Mouse (Mus musculus): ENCODE results near the gene Bicra. TPM values are rescaled to one million over a fixed set of nuclear protein-coding genes. Genes with fewer than 3 reads are reported as not detected.

The Bicra gene
- polyA plus RNA-seq, 1 experiment from 2014 or later = 8.9 TPM

DNA sequence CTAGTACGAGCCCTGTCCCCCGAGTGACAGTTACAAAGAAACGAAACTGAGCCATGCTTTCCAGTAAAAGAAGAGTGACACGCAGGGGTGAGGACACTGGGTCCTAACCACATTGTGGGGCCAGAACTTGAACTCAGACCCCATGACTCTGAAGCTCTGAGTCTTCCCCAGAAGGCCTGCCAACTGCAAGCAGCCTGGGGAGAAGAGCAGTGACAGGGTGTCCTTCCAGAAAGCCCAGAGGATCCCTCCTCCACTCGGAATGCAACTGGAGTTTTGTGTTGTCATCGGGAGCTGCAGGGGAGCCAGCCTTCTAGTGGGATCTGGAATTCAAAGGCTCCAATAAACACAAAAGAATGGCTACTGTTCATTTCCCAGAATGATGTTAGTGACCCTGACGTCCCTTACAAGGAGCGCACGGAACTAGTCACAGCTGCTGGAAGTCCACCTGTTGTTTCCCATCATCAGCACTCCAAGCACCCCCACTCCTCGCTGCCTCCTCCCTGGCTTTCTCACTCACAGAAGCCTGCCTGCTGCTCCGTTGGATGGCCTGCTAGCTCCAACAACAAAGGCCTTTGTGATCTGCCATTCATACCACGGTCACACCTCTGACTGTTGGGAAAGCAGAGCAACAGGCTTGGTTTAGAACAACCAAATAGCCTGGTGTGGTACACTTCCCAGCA is 43.4 kb downstream of the Bicra start:
- 66% methylated on average over 12 of the region's 12 CpGs for WGBS
- Histone ChIP-seq H3K9me3 (no peaks in the 10 kb centered on the region; the same call in 1 of the 2 replicates), H3K27ac (replicated peaks) (peak overlapping the region; percentile 37), H3K27me3 (replicated peaks; ENCODE audit: low read depth, poor library complexity, severe bottlenecking) (no peaks in the 10 kb centered on the region), H3K36me3 (replicated peaks) (peaks cover 46% of the 10 kb centered on the region), H3K4me3 (no peak overlapping the region), H3K4me1 (peaks cover 12% of the 10 kb centered on the region)
- DNase-seq (ENCODE audit: low spot score) = no peak

DNA sequence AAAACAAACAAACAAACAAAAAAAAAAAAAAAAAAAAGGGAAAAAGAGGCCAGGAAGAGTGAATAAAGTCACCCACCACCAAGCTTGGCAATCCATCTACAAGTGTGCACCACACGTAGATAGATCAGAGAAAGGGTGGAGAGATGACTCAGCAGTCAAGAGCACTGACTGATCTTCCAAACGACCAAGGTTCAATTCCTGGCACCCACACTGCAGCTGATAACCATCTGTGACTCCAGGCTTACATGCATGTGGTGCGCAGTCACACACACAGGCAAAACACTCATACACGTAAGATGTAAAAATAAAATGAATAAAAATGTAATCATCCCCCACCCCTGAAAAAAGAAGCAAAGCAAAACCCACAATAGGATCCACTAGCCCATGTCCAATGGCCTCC is 44.7 kb downstream of the Bicra start:
- DNase-seq (ENCODE audit: low spot score) = no peak
- H3K9me3 ChIP-seq = peaks cover 2% of the 10 kb centered on the region; the same call in 1 of the 2 replicates
- peaks cover 54% of the 10 kb centered on the region for H3K36me3 ChIP-seq (replicated peaks)
- peaks cover 12% of the 10 kb centered on the region for H3K4me1 ChIP-seq
- no peak overlapping the region for H3K4me3 ChIP-seq
- H3K27ac ChIP-seq (replicated peaks) = no peak overlapping the region
- H3K27me3 ChIP-seq (replicated peaks; ENCODE audit: low read depth, poor library complexity, severe bottlenecking) = no peaks in the 10 kb centered on the region
- 89% methylated on average over 4 of the region's 4 CpGs for WGBS

GRCm38 (mm10) chr7:16002171-16002570 is 45.5 kb downstream of the Bicra start:
- H3K36me3 ChIP-seq (replicated peaks) = peaks cover 63% of the 10 kb centered on the region
- 94% methylated on average over 5 of the region's 5 CpGs for WGBS

GRCm38 (mm10) chr7:16001691-16002090 is 46.0 kb downstream of the Bicra start:
- WGBS = 97% methylated on average over 1 of the region's 1 CpGs
- Histone ChIP-seq H3K27ac (replicated peaks) (no peak overlapping the region), H3K4me3 (no peak overlapping the region), H3K9me3 (peaks cover 2% of the 10 kb centered on the region; the same call in 1 of the 2 replicates), H3K36me3 (replicated peaks) (peaks cover 67% of the 10 kb centered on the region), H3K4me1 (peaks cover 12% of the 10 kb centered on the region), H3K27me3 (replicated peaks; ENCODE audit: low read depth, poor library complexity, severe bottlenecking) (no peaks in the 10 kb centered on the region)
- no peak for DNase-seq (ENCODE audit: low spot score)

More at GRCm38 (mm10) chr7:16002171-16002570, 45.5 kb downstream of the Bicra start:
- Histone ChIP-seq H3K27ac (replicated peaks) (no peak overlapping the region), H3K4me1 (peaks cover 12% of the 10 kb centered on the region), H3K9me3 (peaks cover 2% of the 10 kb centered on the region; the same call in 1 of the 2 replicates), H3K27me3 (replicated peaks; ENCODE audit: low read depth, poor library complexity, severe bottlenecking) (no peaks in the 10 kb centered on the region), H3K4me3 (no peak overlapping the region)
- no peak for DNase-seq (ENCODE audit: low spot score)

- WGBS = 93% methylated on average over 4 of the region's 4 CpGs
- Histone ChIP-seq H3K27ac (replicated peaks) (no peak overlapping the region), H3K4me1 (no peaks in the 10 kb centered on the region), H3K4me3 (no peak overlapping the region), H3K36me3 (replicated peaks) (peaks cover 94% of the 10 kb centered on the region), H3K9me3 (no peaks in the 10 kb centered on the region), H3K27me3 (replicated peaks; ENCODE audit: low read depth, poor library complexity, severe bottlenecking) (no peaks in the 10 kb centered on the region)
- DNase-seq (ENCODE audit: low spot score) = no peak
Measured at GRCm38 (mm10) chr7:15993789-15994188, 53.9 kb downstream of the Bicra start.

- Histone ChIP-seq H3K36me3 (replicated peaks) (peaks cover 98% of the 10 kb centered on the region), H3K4me3 (no peak overlapping the region), H3K27me3 (replicated peaks; ENCODE audit: low read depth, poor library complexity, severe bottlenecking) (no peaks in the 10 kb centered on the region), H3K27ac (replicated peaks) (no peak overlapping the region), H3K9me3 (no peaks in the 10 kb centered on the region), H3K4me1 (no peaks in the 10 kb centered on the region)
- no peak for DNase-seq (ENCODE audit: low spot score)
- 83% methylated on average over 3 of the region's 3 CpGs for WGBS
Measured at GRCm38 (mm10) chr7:15993152-15993551, 54.6 kb downstream of the Bicra start.

GRCm38 (mm10) chr7:15991764-15992163 is 56.0 kb downstream of the Bicra start:
- no peak overlapping the region for H3K27ac ChIP-seq (replicated peaks)
- no peak overlapping the region for H3K4me3 ChIP-seq
- no peaks in the 10 kb centered on the region for H3K4me1 ChIP-seq
- no peaks in the 10 kb centered on the region for H3K9me3 ChIP-seq
- H3K27me3 ChIP-seq (replicated peaks; ENCODE audit: low read depth, poor library complexity, severe bottlenecking) = no peaks in the 10 kb centered on the region
- H3K36me3 ChIP-seq (replicated peaks) = peaks cover 98% of the 10 kb centered on the region
- 93% methylated on average over 3 of the region's 3 CpGs for WGBS
- DNase-seq (ENCODE audit: low spot score) = no peak

DNA sequence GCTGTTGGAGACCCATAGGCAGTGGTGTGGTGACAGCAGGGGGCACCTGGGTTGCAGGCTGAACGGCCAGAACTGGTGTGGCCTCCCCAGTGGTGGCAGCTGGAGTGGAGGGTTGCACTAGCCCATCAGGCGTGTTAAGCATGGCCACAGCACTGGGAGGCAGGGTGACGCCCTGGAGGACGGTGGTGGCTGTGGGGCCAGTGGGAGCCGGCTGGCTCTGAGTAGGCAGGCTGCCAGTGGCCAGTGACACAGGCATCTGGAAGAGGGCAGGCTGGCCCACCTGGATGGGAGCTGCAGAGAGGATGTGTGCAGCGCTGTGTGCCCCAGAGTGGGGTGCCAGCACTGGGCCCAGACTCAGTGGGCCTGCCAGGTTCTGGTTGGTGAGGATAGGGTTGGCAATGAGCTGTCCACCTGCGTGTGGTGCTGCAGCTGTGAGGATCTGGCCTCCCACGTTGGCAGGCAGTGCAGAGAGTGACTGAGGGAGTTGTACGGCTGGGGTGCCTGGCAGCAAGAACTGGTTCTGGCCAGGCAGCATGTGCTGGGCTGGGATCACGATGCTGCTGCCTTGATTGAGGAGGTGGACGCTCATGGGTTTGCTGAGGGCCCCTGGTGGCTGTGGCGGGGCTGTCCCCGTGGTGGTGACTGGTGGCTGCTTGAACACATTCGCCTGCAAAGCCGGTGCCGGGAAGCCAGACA is 59.9 kb downstream of the Bicra start:
- Histone ChIP-seq H3K36me3 (replicated peaks) (peaks cover 88% of the 10 kb centered on the region), H3K9me3 (no peaks in the 10 kb centered on the region), H3K27ac (replicated peaks) (no peak overlapping the region), H3K4me3 (no peak overlapping the region), H3K27me3 (replicated peaks; ENCODE audit: low read depth, poor library complexity, severe bottlenecking) (no peaks in the 10 kb centered on the region), H3K4me1 (no peaks in the 10 kb centered on the region)
- WGBS = 93% methylated on average over 16 of the region's 16 CpGs
- DNase-seq (ENCODE audit: low spot score) = no peak

DNA sequence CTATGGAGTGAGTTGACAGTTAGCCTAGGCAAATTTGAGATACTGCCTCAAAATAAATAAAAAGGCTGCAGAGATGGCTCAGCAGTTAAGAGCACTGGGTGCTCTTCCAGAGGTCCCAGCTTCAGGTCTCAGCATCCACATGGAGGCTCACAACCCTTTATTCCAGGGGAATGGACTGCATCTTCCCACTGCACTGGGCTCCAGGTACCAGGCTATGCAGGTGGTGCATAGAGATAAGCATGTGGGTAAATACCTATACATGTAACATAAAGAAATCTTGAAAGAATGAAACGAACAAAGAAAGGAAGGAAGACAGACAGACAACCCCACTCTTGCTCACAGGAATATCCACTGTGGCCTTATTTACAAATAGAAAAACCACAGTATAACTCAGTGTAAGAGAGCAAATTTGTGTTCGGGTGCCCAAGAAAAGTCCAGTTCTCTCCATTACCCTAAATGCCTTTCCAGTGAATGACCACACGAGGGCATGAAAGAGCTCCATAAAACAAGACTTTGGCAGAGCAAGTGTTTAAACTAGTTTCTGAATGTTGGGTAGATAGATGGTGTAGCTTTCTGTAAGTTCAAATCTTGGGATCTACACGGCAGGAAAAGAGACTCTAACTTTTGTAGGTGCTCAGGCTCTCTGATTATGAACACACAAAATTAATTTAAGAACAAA is 64.9 kb downstream of the Bicra start:
- Histone ChIP-seq H3K36me3 (replicated peaks) (peaks cover 90% of the 10 kb centered on the region), H3K4me3 (no peak overlapping the region), H3K4me1 (no peaks in the 10 kb centered on the region), H3K9me3 (peaks cover 7% of the 10 kb centered on the region; the same call in 1 of the 2 replicates), H3K27ac (replicated peaks) (no peak overlapping the region), H3K27me3 (replicated peaks; ENCODE audit: low read depth, poor library complexity, severe bottlenecking) (no peaks in the 10 kb centered on the region)
- 52% methylated on average over 4 of the region's 4 CpGs for WGBS
- DNase-seq (ENCODE audit: low spot score) = no peak

- no peak for DNase-seq (ENCODE audit: low spot score)
- Histone ChIP-seq H3K36me3 (replicated peaks) (peaks cover 90% of the 10 kb centered on the region), H3K9me3 (peaks cover 7% of the 10 kb centered on the region; the same call in 1 of the 2 replicates), H3K4me3 (no peak overlapping the region), H3K27me3 (replicated peaks; ENCODE audit: low read depth, poor library complexity, severe bottlenecking) (no peaks in the 10 kb centered on the region), H3K27ac (replicated peaks) (no peak overlapping the region), H3K4me1 (no peaks in the 10 kb centered on the region)
- WGBS = 87% methylated on average over 4 of the region's 4 CpGs
Measured at GRCm38 (mm10) chr7:15981538-15981937, 66.2 kb downstream of the Bicra start.

DNA sequence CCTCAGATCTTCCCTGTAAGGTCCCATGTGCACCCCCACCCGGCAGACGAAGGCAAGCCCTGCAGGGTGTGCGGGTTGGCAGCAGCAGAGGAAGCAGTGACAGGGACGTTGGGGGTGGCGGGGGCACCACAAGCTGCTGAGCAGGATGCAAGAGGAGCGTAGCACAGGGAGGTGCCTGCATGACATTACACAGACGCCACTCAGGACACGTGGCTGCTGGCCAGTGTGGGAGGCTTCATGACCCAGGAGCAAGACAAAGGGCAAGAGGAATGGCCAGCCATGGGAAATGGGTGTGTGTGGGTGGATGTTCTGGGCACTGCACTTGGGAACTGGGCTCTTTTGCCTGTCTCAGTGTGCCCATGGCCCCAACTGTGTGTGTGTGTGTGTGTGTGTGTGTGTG is 67.5 kb downstream of the Bicra start:
- Histone ChIP-seq H3K27ac (replicated peaks) (no peak overlapping the region), H3K36me3 (replicated peaks) (peaks cover 89% of the 10 kb centered on the region), H3K9me3 (peaks cover 7% of the 10 kb centered on the region; the same call in 1 of the 2 replicates), H3K4me1 (no peaks in the 10 kb centered on the region), H3K27me3 (replicated peaks; ENCODE audit: low read depth, poor library complexity, severe bottlenecking) (no peaks in the 10 kb centered on the region), H3K4me3 (no peak overlapping the region)
- WGBS = 92% methylated on average over 8 of the region's 8 CpGs
- DNase-seq (ENCODE audit: low spot score) = no peak

- DNase-seq (ENCODE audit: low spot score) = peak; percentile 54
- H3K4me3 ChIP-seq = no peak overlapping the region
- H3K4me1 ChIP-seq = no peaks in the 10 kb centered on the region
- WGBS = 81% methylated on average over 4 of the region's 4 CpGs
- peaks cover 7% of the 10 kb centered on the region; the same call in 1 of the 2 replicates for H3K9me3 ChIP-seq
- H3K36me3 ChIP-seq (replicated peaks) = peaks cover 99% of the 10 kb centered on the region
- H3K27me3 ChIP-seq (replicated peaks; ENCODE audit: low read depth, poor library complexity, severe bottlenecking) = no peaks in the 10 kb centered on the region
- no peak overlapping the region for H3K27ac ChIP-seq (replicated peaks)
Measured at GRCm38 (mm10) chr7:15975904-15976303, 71.8 kb downstream of the Bicra start.

Measured in embryonic facial prominence, embryonic 10.5 days (tissue).